ENCODE assay signal across 9 mouse cellular contexts in genomic region chr14:25353804-25354203, GRCm38 (mm10).
DNase-seq lines count a peak whose midpoint lies in the region; ATAC-seq and TF ChIP-seq lines count a peak whose summit lies in the region.
"Had no signal": no experiment of that assay in that cellular context is flagged by ENCODE, and none has a peak within 500 bp of the region (broad histone marks: within the 10 kb centered on the region; RNA-seq: fewer than 3 reads in every experiment).

No protein-coding gene starts in this region.

- 69% methylated on average over 8 of the region's 8 CpGs for WGBS in heart, embryonic 11.5 days (ENCODE audit: insufficient replicate concordance)
- 46% methylated on average over 8 of the region's 8 CpGs for WGBS in kidney, embryonic 16.5 days

- no peaks in the 10 kb centered on the region for H3K27me3 ChIP-seq in heart, embryonic 11.5 days (ENCODE audit: control insufficient read depth, insufficient read depth, low read length)
- H3K27me3 ChIP-seq in kidney, embryonic 16.5 days (ENCODE audit: insufficient read depth, low read length): no peaks in the 10 kb centered on the region
- no peaks in the 10 kb centered on the region for H3K27me3 ChIP-seq in myocyte (ENCODE audit: control insufficient read depth, insufficient read depth, insufficient read length)

- H3K79me2 ChIP-seq in myocyte (ENCODE audit: control insufficient read depth, insufficient read depth): no peaks in the 10 kb centered on the region

- H3K36me3 ChIP-seq in heart, embryonic 11.5 days (ENCODE audit: control insufficient read depth, insufficient read depth, low read length): no peaks in the 10 kb centered on the region
- H3K36me3 ChIP-seq in kidney, embryonic 16.5 days (ENCODE audit: insufficient read depth, low read length): no peaks in the 10 kb centered on the region
- H3K36me3 ChIP-seq in myocyte (ENCODE audit: control insufficient read depth, insufficient read depth): no peaks in the 10 kb centered on the region
- H3K36me3 ChIP-seq: liver, embryonic 13.5 days had no signal

- H3K9ac ChIP-seq in heart, embryonic 11.5 days (ENCODE audit: low read depth, low read length): no peak overlapping the region
- H3K9ac ChIP-seq in kidney, embryonic 16.5 days (replicated peaks; ENCODE audit: low read length): no peak overlapping the region
- H3K9ac ChIP-seq: liver, embryonic 13.5 days had no signal

- H3K9me3 ChIP-seq in heart, embryonic 11.5 days (replicated peaks; ENCODE audit: control insufficient read depth, low read length): no peaks in the 10 kb centered on the region
- no peaks in the 10 kb centered on the region for H3K9me3 ChIP-seq in kidney, embryonic 16.5 days (ENCODE audit: low read length)
- H3K9me3 ChIP-seq: liver, embryonic 13.5 days had no signal

- no peak for TF ChIP-seq POLR2A in myocyte (IDR thresholded peaks at IDR 0.05; ENCODE audit: insufficient read length, low read depth)

- H3K4me2 ChIP-seq in heart, embryonic 11.5 days: no peak overlapping the region
- H3K4me2 ChIP-seq in kidney, embryonic 16.5 days (replicated peaks; ENCODE audit: low read depth, low read length): no peak overlapping the region
- peak overlapping the region; percentile 25 for H3K4me2 ChIP-seq in myocyte (ENCODE audit: low read depth)
- H3K4me2 ChIP-seq: liver, embryonic 13.5 days had no signal

- no peak overlapping the region for H3K4me3 ChIP-seq in heart, embryonic 11.5 days (ENCODE audit: low read depth, low read length)
- H3K4me3 ChIP-seq in kidney, embryonic 16.5 days (ENCODE audit: low read length): no peak overlapping the region
- no peak overlapping the region for H3K4me3 ChIP-seq in myocyte
- H3K4me3 ChIP-seq: liver, embryonic 13.5 days had no signal

- H3K4me1 ChIP-seq in heart, embryonic 11.5 days (ENCODE audit: control insufficient read depth, insufficient read depth, low read length): no peaks in the 10 kb centered on the region; the same call in 1 of the 2 replicates
- no peaks in the 10 kb centered on the region for H3K4me1 ChIP-seq in kidney, embryonic 16.5 days (ENCODE audit: insufficient read depth, low read length)
- H3K4me1 ChIP-seq: liver, embryonic 13.5 days had no signal

- DNase-seq in heart, adult 11 months: peak; percentile 98
- peak; percentile 63 for DNase-seq in 3T3-L1 (ENCODE audit: low read depth, low spot score)
- peak; percentile 76 to 84 for DNase-seq in gastrocnemius, adult 8-10 months (ENCODE audit: low spot score in 2 of 2)
- DNase-seq in frontal cortex, postnatal 14 days (ENCODE audit: low spot score in 2 of 2): no peak
- DNase-seq: liver, embryonic 13.5 days had no signal

- H3ac ChIP-seq in myocyte (ENCODE audit: control insufficient read depth, insufficient read length): no peak overlapping the region

- no peak overlapping the region for H3K27ac ChIP-seq in heart, embryonic 11.5 days (ENCODE audit: low read depth, low read length)
- peak overlapping the region; percentile 45 for H3K27ac ChIP-seq in kidney, embryonic 16.5 days (ENCODE audit: low read length)
- H3K27ac ChIP-seq: liver, embryonic 13.5 days had no signal

- no peak for ATAC-seq in heart, embryonic 11.5 days (replicated peaks; ENCODE audit: insufficient number of reproducible peaks, low FRiP score, low TSS enrichment)
- 0 out of 2 replicates have a peak, but pooled peaks have one; percentile 67 for ATAC-seq in kidney, embryonic 16.5 days (ENCODE audit: low FRiP score, low TSS enrichment)
- no peak for ATAC-seq in granulocyte monocyte progenitor cell, adult 5-6 weeks (replicated peaks; ENCODE audit: poor library complexity, severe bottlenecking)

TF ChIP-seq in myocyte, 11 proteins besides CTCF, POLR2A, EP300 and RAD21:
- TF ChIP-seq MAX (IDR thresholded peaks at IDR 0.05; ENCODE audit: low read depth): no peak
- TF ChIP-seq SRF (IDR thresholded peaks at IDR 0.05; ENCODE audit: control insufficient read depth, insufficient read length, low read depth): no peak
- TF ChIP-seq CEBPB (IDR thresholded peaks at IDR 0.05; ENCODE audit: insufficient read depth, poor library complexity, severe bottlenecking): no peak
- TF ChIP-seq POLR2AphosphoS2 (IDR thresholded peaks at IDR 0.05; ENCODE audit: insufficient read length, low read depth): no peak
- TF ChIP-seq TCF3 (IDR thresholded peaks at IDR 0.05; ENCODE audit: insufficient read length, low read depth): no peak
- no peak for TF ChIP-seq MYOD1 (IDR thresholded peaks at IDR 0.05; ENCODE audit: control insufficient read depth in 1 of 3, insufficient read length in 2 of 3, low read depth in 2 of 3)
- TF ChIP-seq E2F4 (IDR thresholded peaks at IDR 0.05; ENCODE audit: insufficient read depth): no peak
- TF ChIP-seq TCF12 (IDR thresholded peaks at IDR 0.05; ENCODE audit: insufficient read depth, poor library complexity, severe bottlenecking): no peak
- TF ChIP-seq MYOG (IDR thresholded peaks at IDR 0.05; ENCODE audit: control insufficient read depth in 1 of 3, insufficient read depth in 1 of 3, insufficient read length in 2 of 3, low read depth in 2 of 3): no peak
- TF ChIP-seq USF1 (IDR thresholded peaks at IDR 0.05; ENCODE audit: low read depth): no peak
- no peak for TF ChIP-seq REST (IDR thresholded peaks at IDR 0.05; ENCODE audit: insufficient read depth, insufficient read length)

Comparison
In these comparisons a context has a peak if more than half of its experiments do, and no peak if none do; other contexts are left out.
1. DNase-seq: peak in heart, adult 11 months (single experiment), 3T3-L1 (single experiment) and gastrocnemius, adult 8-10 months (2 of 2); none in frontal cortex, postnatal 14 days (0 of 2).